Mouse (Mus musculus) ES-Bruce4 (cell line): ENCODE data around the gene Bad.

ENCODE experiments used
- CTCF ChIP-seq: IDR thresholded peaks from one replicate; pipeline ENCODE4 v1.8.1; 2011; ENCODE audit warnings: low read depth, low read length
- EP300 ChIP-seq: IDR thresholded peaks from 2 replicates; pipeline ENCODE4 v1.6.1; 2011; ENCODE audit warnings: low read depth, low read length; ENCODE audit not compliant: insufficient read depth
- POLR2A ChIP-seq: IDR thresholded peaks from one replicate; pipeline ENCODE4 v1.8.1; 2011; ENCODE audit warnings: low read length; ENCODE audit not compliant: insufficient read depth

GRCm38 (mm10) chr19:6949532-6949931, 7.9 kb downstream of the Bad start:
- TF ChIP-seq CTCF, result no peak
- no peak for TF ChIP-seq POLR2A
- no peak for TF ChIP-seq EP300
